Comparison of ENCODE assay signal across 17 mouse cellular contexts in the genomic region with DNA sequence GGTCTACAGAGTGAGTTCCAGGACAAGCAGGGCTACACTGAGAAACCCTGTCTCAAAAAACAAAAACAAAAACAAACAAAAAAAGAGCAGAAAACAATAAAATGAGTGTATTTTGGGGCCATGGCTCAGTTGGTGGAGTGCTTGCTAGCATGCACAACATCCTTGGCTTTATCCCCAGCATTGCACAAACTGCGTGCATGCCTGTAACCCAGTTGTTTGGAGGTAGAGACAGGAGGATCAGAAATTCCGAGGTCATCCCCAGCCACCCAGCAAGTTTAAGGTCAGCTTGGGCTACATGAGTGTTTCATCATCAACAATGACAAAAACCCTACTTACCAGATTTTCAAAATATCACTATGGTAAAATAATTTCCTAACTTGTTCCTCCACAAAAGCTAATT.
"Had no signal": no experiment of that assay in that cellular context is flagged by ENCODE, and none has a peak within 500 bp of the region (broad histone marks: within the 10 kb centered on the region; RNA-seq: fewer than 3 reads in every experiment).

No protein-coding gene starts in this region.

- DNase-seq: gastrocnemius, postnatal 14 days; gastrocnemius, postnatal 36 days; heart, adult 11 months; heart, adult 2 months; heart, postnatal 14 days; heart, postnatal 36 days; kidney, adult 11 months; kidney, adult 2 months; kidney, adult 9 months; kidney, postnatal 14 days; kidney, postnatal 36 days; layer of hippocampus, adult 9-11 months; layer of hippocampus, postnatal 36 days; lung, adult 18-20 months had no signal

- ATAC-seq: hindbrain, postnatal 0 days; intestine, embryonic 16.5 days; liver, embryonic 12.5 days had no signal
